Mouse (Mus musculus) stomach, embryonic 15.5 days (tissue): ENCODE data around the gene Apba3. TPM values are rescaled to one million over a fixed set of nuclear protein-coding genes. Genes with fewer than 3 reads are reported as not detected.
"Not testable (repeated sequence)": the region's sequence is repeated elsewhere in the genome, so short reads cannot be mapped to it uniquely, and the experiment has no call there.

Experiments
- ATAC-seq: fragments of 200-750 bp; cut with Nextera tagmentation; 2 replicates; pipeline ENCODE4 v1.8.0; 2017; ENCODE audit warnings: low read depth, moderate number of reproducible peaks, moderate TSS enrichment; ENCODE audit not compliant: insufficient read depth, low FRiP score
- H3K27ac ChIP-seq: fragments of 300-500 bp; sonication (generic); 2 replicates; pipeline ENCODE4 v1.5.1; 2015; ENCODE audit warnings: mild to moderate bottlenecking, inconsistent platforms
- H3K27me3 ChIP-seq: fragments of 300-500 bp; sonication (generic); replicated peaks from 2 replicates; pipeline ENCODE4 v1.6.1; 2015; ENCODE audit warnings: inconsistent platforms
- H3K36me3 ChIP-seq: fragments of 300-500 bp; sonication (generic); 2 replicates; pipeline ENCODE4 v1.6.1; 2015; ENCODE audit warnings: inconsistent platforms
- H3K4me1 ChIP-seq: fragments of 300-500 bp; sonication (generic); 2 replicates; pipeline ENCODE4 v1.6.1; 2015; ENCODE audit warnings: inconsistent platforms
- H3K4me2 ChIP-seq: fragments of 300-500 bp; sonication (generic); 2 replicates; pipeline ENCODE4 v1.6.1; 2015; ENCODE audit warnings: mild to moderate bottlenecking, inconsistent platforms
- H3K4me3 ChIP-seq: fragments of 300-500 bp; sonication (generic); replicated peaks from 2 replicates; pipeline ENCODE4 v1.5.1; 2015; ENCODE audit warnings: inconsistent platforms
- H3K9ac ChIP-seq: fragments of 300-500 bp; sonication (generic); 2 replicates; pipeline ENCODE4 v1.6.1; 2015; ENCODE audit warnings: inconsistent platforms
- H3K9me3 ChIP-seq: fragments of 300-500 bp; sonication (generic); 2 replicates; pipeline ENCODE4 v1.6.1; 2016; ENCODE audit warnings: inconsistent platforms
- WGBS: fragments of 180-500 bp; shearing (Covaris S2); methylation state at CpG from one replicate; pipeline ENCODE4 v1.1.7; 2015; 5-methylcytosine and 5-hydroxymethylcytosine counted together
- polyA plus RNA-seq: library from polyadenylated mRNA; unstranded; fragments of >200 nt; fragmentation: Nextera tagmentation; extraction: Ambion mirVana; gene quantifications from 2 replicates; pipeline ENCODE4 v1.2.1, GENCODE M21; 2015

The Apba3 gene
- polyA plus RNA-seq, result 54.4 and 58.1 TPM in 2 replicates

DNA sequence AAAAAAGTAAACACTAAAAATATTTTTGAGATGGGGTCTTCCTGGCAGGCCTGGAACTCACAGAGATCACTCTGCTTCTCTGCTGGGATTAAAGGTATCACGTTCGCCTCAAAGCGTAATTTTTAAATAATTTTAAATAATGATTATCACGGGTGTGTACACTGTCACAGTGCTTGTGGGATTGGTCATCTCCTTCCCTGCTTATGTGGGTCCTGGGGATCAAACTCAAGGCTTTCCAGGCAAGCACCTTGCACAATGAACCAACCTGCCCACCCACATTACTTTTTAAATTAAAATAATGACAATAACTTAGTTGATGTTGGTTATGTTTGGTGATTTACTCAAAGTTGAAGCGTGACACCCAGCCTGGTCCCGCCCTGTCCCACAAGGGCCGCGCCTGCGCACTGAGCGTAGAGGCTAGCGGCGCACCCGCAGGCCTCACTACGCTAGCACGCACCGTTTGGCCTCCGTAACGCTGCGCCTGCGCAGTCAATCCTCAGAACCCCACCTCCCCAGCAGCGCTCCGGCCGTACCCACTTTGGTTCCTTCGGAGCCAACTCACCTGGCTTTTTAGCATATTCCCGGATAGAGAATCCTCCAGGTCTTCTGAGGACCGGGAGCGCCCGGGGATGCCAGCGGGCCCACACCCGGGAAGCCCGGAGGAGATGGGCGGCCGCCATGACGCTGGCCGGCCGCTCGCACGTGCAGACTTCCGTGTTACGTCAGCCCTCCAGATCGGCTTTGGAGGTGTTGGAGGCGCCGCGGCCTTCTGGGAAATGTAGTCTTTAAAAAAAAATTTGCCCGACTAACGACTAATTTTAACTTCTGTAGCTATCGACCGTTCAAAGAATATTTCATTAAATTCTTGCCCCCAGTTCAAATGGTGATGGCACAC is at the start of gene Apba3, which contains the start of gene Mrpl54:
Apba3 (plus strand) TSS at position 750 of the 895 bp plus-strand sequence.
Mrpl54 (minus strand) TSS at position 724 of the 895 bp plus-strand sequence.
- under 1% methylated on average over 48 of the region's 48 CpGs for WGBS
- peak within 1 kb of the TSS; percentile 66 for H3K4me3 ChIP-seq
- peak within 1 kb of the TSS; percentile 61; the same call in 1 of the 2 replicates for H3K9ac ChIP-seq
- H3K4me2 ChIP-seq, result peak within 1 kb of the TSS; percentile 73
- no peaks in the 10 kb centered on the region for H3K9me3 ChIP-seq
- peaks cover 20% of the 10 kb centered on the region for H3K36me3 ChIP-seq
- peak; percentile 95 for ATAC-seq
- peaks cover 15% of the 10 kb centered on the region for H3K4me1 ChIP-seq
- no peaks in the 10 kb centered on the region for H3K27me3 ChIP-seq
- peak within 1 kb of the TSS; percentile 75 for H3K27ac ChIP-seq

GRCm38 (mm10) chr10:81217267-81217666 is 49.5 kb upstream of the Apba3 start:
- not testable (repeated sequence) for H3K9ac ChIP-seq, H3K27ac ChIP-seq, H3K27me3 ChIP-seq, H3K36me3 ChIP-seq, H3K4me2 ChIP-seq, H3K4me3 ChIP-seq, ATAC-seq, H3K4me1 ChIP-seq, H3K9me3 ChIP-seq
- 7% methylated on average over 1 of the region's 1 CpGs for WGBS

- Histone ChIP-seq H3K27me3 (no peaks in the 10 kb centered on the region), H3K27ac (no peak overlapping the region), H3K4me2 (no peak overlapping the region), H3K36me3 (no peaks in the 10 kb centered on the region), H3K9me3 (no peaks in the 10 kb centered on the region), H3K4me3 (no peak overlapping the region), H3K9ac (no peak overlapping the region), H3K4me1 (no peaks in the 10 kb centered on the region)
- ATAC-seq, result no peak
- WGBS, result 35% methylated on average over 7 of the region's 7 CpGs
Measured at GRCm38 (mm10) chr10:81217964-81218363, 48.8 kb upstream of the Apba3 start.

- Histone ChIP-seq H3K4me3 (no peak overlapping the region), H3K9me3 (no peaks in the 10 kb centered on the region), H3K9ac (no peak overlapping the region), H3K4me1 (no peaks in the 10 kb centered on the region), H3K4me2 (no peak overlapping the region), H3K27ac (no peak overlapping the region), H3K27me3 (no peaks in the 10 kb centered on the region), H3K36me3 (no peaks in the 10 kb centered on the region)
- peak; percentile 71; the same call in 1 of the 2 replicates for ATAC-seq
- 78% methylated on average over 5 of the region's 5 CpGs for WGBS
Measured at GRCm38 (mm10) chr10:81221402-81222015, 45.3 kb upstream of the Apba3 start.

DNA sequence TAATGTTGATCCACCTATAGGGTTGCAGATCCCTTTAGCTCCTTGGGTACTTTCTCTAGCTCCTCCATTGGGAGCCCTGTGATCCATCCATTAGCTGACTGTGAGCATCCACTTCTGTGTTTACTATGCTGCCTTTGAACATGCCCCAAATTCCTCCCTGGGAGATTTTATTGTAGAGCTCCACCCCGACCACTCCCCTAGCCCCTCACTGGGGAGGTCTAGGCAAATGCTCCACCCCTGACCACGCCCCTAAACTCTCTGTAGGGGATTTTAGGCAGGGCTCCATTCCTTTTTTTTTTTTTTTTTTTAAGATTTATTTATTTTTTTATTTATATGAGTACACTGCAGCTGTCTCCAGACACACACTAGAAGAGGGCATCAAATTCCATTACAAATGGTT is 43.0 kb upstream of the Apba3 start:
- not testable (repeated sequence) for H3K4me1 ChIP-seq, H3K36me3 ChIP-seq, H3K9ac ChIP-seq, ATAC-seq, H3K27me3 ChIP-seq, H3K4me2 ChIP-seq, H3K9me3 ChIP-seq, H3K27ac ChIP-seq, H3K4me3 ChIP-seq
- WGBS, result 52% methylated on average over 2 of the region's 2 CpGs

GRCm38 (mm10) chr10:81229735-81230437 is 36.9 kb upstream of the Apba3 start:
- H3K27me3 ChIP-seq, result peaks cover 31% of the 10 kb centered on the region
- H3K4me3 ChIP-seq, result 0 out of 2 replicates have a peak overlapping the region, but pooled peaks have one; percentile 11
- H3K27ac ChIP-seq, result no peak overlapping the region
- 0 out of 2 replicates have a peak overlapping the region, but pooled peaks have one; percentile 2 for H3K4me2 ChIP-seq
- H3K4me1 ChIP-seq, result peaks cover 10% of the 10 kb centered on the region
- no peaks in the 10 kb centered on the region for H3K9me3 ChIP-seq
- WGBS, result 13% methylated on average over 20 of the region's 20 CpGs
- no peak for ATAC-seq
- no peaks in the 10 kb centered on the region for H3K36me3 ChIP-seq
- H3K9ac ChIP-seq, result no peak overlapping the region

DNA sequence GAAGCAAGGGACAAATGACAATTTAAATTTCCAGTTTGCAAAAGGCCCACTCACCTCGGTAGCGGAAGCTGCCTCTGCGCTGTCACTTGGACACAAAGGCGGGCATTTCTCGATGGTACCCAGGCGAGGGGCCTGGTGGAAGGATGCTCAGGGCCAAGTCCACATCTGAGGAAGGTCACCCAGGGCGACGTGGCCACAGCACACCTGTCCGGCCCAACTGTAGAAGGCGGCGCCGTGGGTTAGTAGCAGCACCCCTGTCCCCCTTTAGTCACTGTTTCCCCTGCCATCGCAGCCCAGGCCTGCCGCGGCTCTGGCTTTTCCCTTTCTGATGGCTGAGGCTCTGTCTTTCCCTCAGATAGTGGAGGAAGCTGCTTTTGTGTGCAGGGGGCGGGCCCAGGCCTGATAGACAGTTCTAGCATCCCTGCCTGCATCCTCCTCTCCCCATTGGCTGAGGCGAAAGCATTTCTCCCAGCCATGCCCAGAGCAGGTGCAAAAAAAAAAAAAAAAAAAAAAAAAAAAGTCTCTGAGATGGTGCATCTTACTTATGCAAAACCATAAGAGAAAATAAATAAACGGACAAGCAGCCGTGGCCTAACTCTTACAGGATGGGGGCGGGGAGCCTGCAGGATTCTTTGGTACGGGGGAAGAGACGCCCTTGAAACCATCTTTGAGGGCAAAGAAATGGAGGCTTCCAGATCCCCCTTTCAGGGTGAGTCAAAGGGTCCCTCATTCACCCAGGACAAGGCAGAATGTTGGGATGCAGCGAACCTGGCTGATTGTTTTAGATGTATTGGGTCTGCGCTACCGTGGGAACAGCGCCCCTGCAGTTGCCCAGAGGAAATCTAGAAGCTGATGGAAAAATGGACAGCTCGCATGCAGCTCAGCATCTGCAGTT is 36.1 kb upstream of the Apba3 start, which contains the start of gene Atcay:
Atcay (minus strand) TSS at position 396 of the 895 bp plus-strand sequence.
- 12% methylated on average over 27 of the region's 27 CpGs for WGBS
- Histone ChIP-seq H3K9ac (no peak within 1 kb of the TSS), H3K4me1 (peaks cover 10% of the 10 kb centered on the region), H3K4me3 (0 out of 2 replicates have a peak within 1 kb of the TSS, but pooled peaks have one; percentile 11), H3K27me3 (peaks cover 31% of the 10 kb centered on the region), H3K27ac (no peak within 1 kb of the TSS), H3K9me3 (no peaks in the 10 kb centered on the region), H3K36me3 (no peaks in the 10 kb centered on the region), H3K4me2 (peak within 1 kb of the TSS; percentile 35)
- no peak for ATAC-seq

- Histone ChIP-seq H3K4me2 (no peak overlapping the region), H3K9me3 (no peaks in the 10 kb centered on the region), H3K27me3 (peaks cover 31% of the 10 kb centered on the region), H3K4me3 (no peak overlapping the region), H3K36me3 (no peaks in the 10 kb centered on the region), H3K9ac (no peak overlapping the region), H3K4me1 (peaks cover 10% of the 10 kb centered on the region), H3K27ac (no peak overlapping the region)
- ATAC-seq, result no peak
- 56% methylated on average over 7 of the region's 7 CpGs for WGBS
Measured at GRCm38 (mm10) chr10:81231436-81231835, 35.3 kb upstream of the Apba3 start.

DNA sequence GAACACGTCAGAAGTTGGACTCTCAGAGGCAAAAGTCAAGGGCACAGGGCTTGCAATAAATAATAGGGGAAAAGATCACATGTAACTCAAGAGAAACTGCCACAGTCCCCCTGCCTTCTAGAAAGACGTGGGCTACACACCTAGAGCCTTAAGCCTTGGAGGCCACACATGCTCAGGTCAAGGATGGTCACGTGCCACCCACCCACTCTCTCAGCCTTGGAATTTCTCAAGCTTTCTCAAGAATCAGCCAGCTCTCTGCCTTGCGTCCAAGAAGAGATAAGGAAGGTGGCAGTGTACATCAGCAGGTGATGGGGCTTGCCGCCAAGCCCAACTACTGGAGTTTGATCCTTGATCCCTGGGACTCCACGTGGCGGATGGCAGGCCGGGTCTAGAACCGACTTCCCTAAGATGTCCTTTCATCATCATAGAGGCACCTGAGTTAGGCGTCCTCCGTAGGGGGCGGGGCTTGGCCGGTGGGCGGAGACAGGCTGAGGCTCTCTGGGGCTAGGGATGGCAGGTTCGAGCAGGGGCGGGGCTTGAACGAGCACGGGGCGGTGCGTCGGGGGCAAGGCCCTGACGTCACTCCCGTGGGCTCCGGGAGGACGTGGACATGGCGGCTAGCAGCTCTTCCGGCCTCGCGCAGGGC is 34.1 kb upstream of the Apba3 start, which contains the start of gene Zfr2:
Zfr2 (plus strand) TSS at position 576 of the 646 bp plus-strand sequence.
- H3K36me3 ChIP-seq, result no peaks in the 10 kb centered on the region
- peak within 1 kb of the TSS; percentile 65 for H3K4me2 ChIP-seq
- no peaks in the 10 kb centered on the region for H3K9me3 ChIP-seq
- no peak within 1 kb of the TSS for H3K27ac ChIP-seq
- H3K4me3 ChIP-seq, result peak within 1 kb of the TSS; percentile 78
- H3K9ac ChIP-seq, result peak within 1 kb of the TSS; percentile 65
- peaks cover 10% of the 10 kb centered on the region for H3K4me1 ChIP-seq
- peak; percentile 89 for ATAC-seq
- 6% methylated on average over 29 of the region's 29 CpGs for WGBS
- H3K27me3 ChIP-seq, result peaks cover 31% of the 10 kb centered on the region

- under 1% methylated on average over 28 of the region's 28 CpGs for WGBS
Measured at GRCm38 (mm10) chr10:81233226-81233585, 33.6 kb upstream of the Apba3 start.

More at GRCm38 (mm10) chr10:81233226-81233585, 33.6 kb upstream of the Apba3 start:
- ATAC-seq, result peak; percentile 67; the same call in 1 of the 2 replicates
- Histone ChIP-seq H3K4me1 (peaks cover 10% of the 10 kb centered on the region), H3K9me3 (no peaks in the 10 kb centered on the region), H3K4me2 (peak overlapping the region; percentile 65), H3K9ac (peak overlapping the region; percentile 65), H3K27me3 (peaks cover 30% of the 10 kb centered on the region), H3K27ac (no peak overlapping the region), H3K36me3 (no peaks in the 10 kb centered on the region), H3K4me3 (peak overlapping the region; percentile 78)
